In genomic region chr19:40630096-40630495, GRCm38 (mm10) we compare ENCODE assay signal across 10 mouse cellular contexts. TPM values are rescaled to one million over a fixed set of nuclear protein-coding genes. Genes with fewer than 3 reads are reported as not detected.
DNase-seq lines count a peak whose midpoint lies in the region; ATAC-seq and TF ChIP-seq lines count a peak whose summit lies in the region.
"Had no signal": no experiment of that assay in that cellular context is flagged by ENCODE, and none has a peak within 500 bp of the region (broad histone marks: within the 10 kb centered on the region; RNA-seq: fewer than 3 reads in every experiment).

No protein-coding gene starts in this region.

- ATAC-seq in kidney, embryonic 14.5 days (ENCODE audit: low FRiP score, low TSS enrichment): no peak
- no peak for ATAC-seq in hindbrain, postnatal 0 days
- ATAC-seq: intestine, embryonic 16.5 days had no signal

- no peak for TF ChIP-seq CTCF in hindbrain, postnatal 0 days (IDR thresholded peaks at IDR 0.05; ENCODE audit: low read depth)

- no peaks in the 10 kb centered on the region for H3K36me3 ChIP-seq in kidney, embryonic 14.5 days (ENCODE audit: control insufficient read depth, insufficient read depth, low read length)
- no peaks in the 10 kb centered on the region for H3K36me3 ChIP-seq in hindbrain, postnatal 0 days (ENCODE audit: insufficient read depth, low read length)

- H3K4me3 ChIP-seq in kidney, embryonic 14.5 days (ENCODE audit: low read length): no peak overlapping the region
- H3K4me3 ChIP-seq in hindbrain, postnatal 0 days (ENCODE audit: low read length): no peak overlapping the region

- H3K4me2 ChIP-seq in kidney, embryonic 14.5 days (replicated peaks; ENCODE audit: low read depth, low read length): no peak overlapping the region
- H3K4me2 ChIP-seq in hindbrain, postnatal 0 days (ENCODE audit: low read depth, low read length): no peak overlapping the region
- H3K4me2 ChIP-seq: lung, embryonic 14.5 days had no signal

- H3K27me3 ChIP-seq in kidney, embryonic 14.5 days (ENCODE audit: control insufficient read depth, insufficient read depth, low read length): no peaks in the 10 kb centered on the region
- no peaks in the 10 kb centered on the region for H3K27me3 ChIP-seq in hindbrain, postnatal 0 days (ENCODE audit: insufficient read depth, low read length)

- 0 out of 2 replicates have a peak, but pooled peaks cover under 1% of the 10 kb centered on the region for H3K9me3 ChIP-seq in kidney, embryonic 14.5 days (ENCODE audit: control insufficient read depth, low read length)
- H3K9me3 ChIP-seq in hindbrain, postnatal 0 days (ENCODE audit: low read length): no peaks in the 10 kb centered on the region

- 83% methylated on average over 3 of the region's 3 CpGs for WGBS in kidney, embryonic 14.5 days
- 87% methylated on average over 3 of the region's 3 CpGs for WGBS in hindbrain, postnatal 0 days

- no peak overlapping the region for H3K9ac ChIP-seq in kidney, embryonic 14.5 days (ENCODE audit: low read depth, low read length)
- H3K9ac ChIP-seq in hindbrain, postnatal 0 days (replicated peaks; ENCODE audit: low read length): no peak overlapping the region
- H3K9ac ChIP-seq: lung, embryonic 14.5 days had no signal

- H3K27ac ChIP-seq in kidney, embryonic 14.5 days (ENCODE audit: low read depth, low read length): no peak overlapping the region
- no peak overlapping the region for H3K27ac ChIP-seq in hindbrain, postnatal 0 days

- H3K4me1 ChIP-seq in kidney, embryonic 14.5 days (ENCODE audit: control insufficient read depth, insufficient read depth, low read length): no peaks in the 10 kb centered on the region
- H3K4me1 ChIP-seq in hindbrain, postnatal 0 days (ENCODE audit: insufficient read depth, low read length): no peaks in the 10 kb centered on the region

- DNase-seq in kidney, adult 9 months: peak; percentile 21
- peak; percentile 76 for DNase-seq in 3T3-L1 (ENCODE audit: low read depth, low spot score)
- DNase-seq in NIH3T3 (ENCODE audit: low read depth): peak; percentile 59
- DNase-seq in kidney, postnatal 14 days: peak; percentile 56
- DNase-seq in thymus, postnatal 14 days: no peak
- no peak for DNase-seq in hindbrain, postnatal 0 days (ENCODE audit: low spot score)
- no peak for DNase-seq in thymus, postnatal 10 days (ENCODE audit: low spot score in 2 of 2)
- DNase-seq: lung, embryonic 14.5 days had no signal

RNA-seq across cellular contexts. Expression of gene Entpd1, which starts 17.9 kb away (rescaled TPM):
- polyA plus RNA-seq in kidney, embryonic 14.5 days (2014; fragmentation: Nextera tagmentation; extraction: Ambion mirVana): 3.0 and 5.4 TPM in 2 replicates
- total RNA-seq in hindbrain, postnatal 0 days (2014; rRNA removed): 8.2 and 12.4 TPM in 2 replicates
- polyA plus RNA-seq in hindbrain, postnatal 0 days (2015; fragmentation: Nextera tagmentation; extraction: Ambion mirVana): 6.9 and 7.2 TPM in 2 replicates

RNA-seq across cellular contexts. Expression of gene Tctn3, which starts 18.1 kb away (rescaled TPM):
- polyA plus RNA-seq in kidney, embryonic 14.5 days (2014; fragmentation: Nextera tagmentation; extraction: Ambion mirVana): 6.9 and 10.0 TPM in 2 replicates
- total RNA-seq in hindbrain, postnatal 0 days (2014; rRNA removed): 32.9 and 39.4 TPM in 2 replicates
- 13.6 and 14.4 TPM in 2 replicates for polyA plus RNA-seq in hindbrain, postnatal 0 days (2015; fragmentation: Nextera tagmentation; extraction: Ambion mirVana)

RNA-seq across cellular contexts. Expression of gene Aldh18a1, which starts 41.8 kb away (rescaled TPM):
- polyA plus RNA-seq in kidney, embryonic 14.5 days (2014; fragmentation: Nextera tagmentation; extraction: Ambion mirVana): 29.3 and 51.6 TPM in 2 replicates
- 57.0 and 57.7 TPM in 2 replicates for total RNA-seq in hindbrain, postnatal 0 days (2014; rRNA removed)
- polyA plus RNA-seq in hindbrain, postnatal 0 days (2015; fragmentation: Nextera tagmentation; extraction: Ambion mirVana): 32.5 and 33.0 TPM in 2 replicates

Comparison
In these comparisons a context has a peak if more than half of its experiments do, and no peak if none do; other contexts are left out.
1. DNase-seq: peak in kidney, adult 9 months (single experiment), 3T3-L1 (single experiment), NIH3T3 (single experiment) and kidney, postnatal 14 days (single experiment); none in thymus, postnatal 14 days (single experiment), hindbrain, postnatal 0 days (single experiment) and thymus, postnatal 10 days (0 of 2).